Mouse (Mus musculus) olfactory bulb, adult 2 months (tissue): ENCODE results near the gene 4930402H24Rik.

Experiments used
- CTCF ChIP-seq: fragments of 200-500 bp; IDR thresholded peaks from 2 replicates; pipeline ENCODE4 v1.5.1; 2012; ENCODE audit warnings: low read depth, mild to moderate bottlenecking, low read length, moderate library complexity; ENCODE audit not compliant: insufficient read depth
- POLR2A ChIP-seq: fragments of 200-500 bp; IDR thresholded peaks from 2 replicates; pipeline ENCODE4 v1.6.1; 2012; ENCODE audit warnings: mild to moderate bottlenecking, low read depth, low read length, moderate library complexity; ENCODE audit not compliant: insufficient read depth

DNA sequence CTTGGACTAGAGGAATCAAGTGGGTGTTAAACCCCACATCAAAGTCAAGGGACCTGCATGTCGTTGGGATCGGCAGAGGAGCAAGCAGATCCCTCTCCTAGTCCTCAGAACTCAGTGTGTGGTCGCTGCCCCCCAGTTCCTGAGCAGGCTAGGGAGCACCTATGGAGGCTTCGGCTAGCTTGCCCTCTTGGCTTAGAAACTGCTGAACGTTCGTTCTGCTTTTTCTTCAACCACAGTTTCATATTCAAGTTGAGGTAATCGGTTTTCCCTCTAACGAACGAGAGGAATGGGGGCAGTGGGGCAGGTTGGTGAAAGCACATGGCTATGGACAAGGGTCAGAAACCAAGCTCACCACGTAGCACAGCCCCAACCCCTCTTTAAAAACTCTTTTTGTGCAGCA lies 199.1 kb downstream of the 4930402H24Rik start:
- TF ChIP-seq CTCF (no peak), POLR2A (no peak)
